Mouse (Mus musculus) megakaryocyte progenitor cell, adult 5-6 weeks (primary cell): ENCODE data around the gene Igdcc4. TPM values are rescaled to one million over a fixed set of nuclear protein-coding genes. Genes with fewer than 3 reads are reported as not detected.

ENCODE experiments used
- total RNA-seq, 2 experiments: library from RNA; stranded (forward) in 1 of 2; stranded (reverse) in 1 of 2; fragments of 157-497, 149-512 nt in 1 of 2; fragments of 200-1000 nt in 1 of 2; gene quantifications; 2 replicates each; pipeline versions ENCODE4 v1.2.3 to v1.2.4; 2015 to 2017

Igdcc4 gene
- total RNA-seq, 2 experiments from 2014 or later = under 0.01 to 0.02 TPM

Other genes starting within 250 kb of the Igdcc4 start
- gene Slc24a1, start 149.9 kb upstream of the Igdcc4 start, total RNA-seq (2015) = not detected in 2 replicates
- gene Slc24a1, start 149.9 kb upstream of the Igdcc4 start, total RNA-seq (2017) = not detected in 2 replicates
- 32.2 and 32.9 TPM in 2 replicates for gene Ints14, start 140.6 kb upstream of the Igdcc4 start, total RNA-seq (2015)
- 31.1 and 33.9 TPM in 2 replicates for gene Ints14, start 140.6 kb upstream of the Igdcc4 start, total RNA-seq (2017)
- 23.5 and 27.6 TPM in 2 replicates for gene Hacd3, start 79.8 kb upstream of the Igdcc4 start, total RNA-seq (2015)
- 47.8 and 52.9 TPM in 2 replicates for gene Hacd3, start 79.8 kb upstream of the Igdcc4 start, total RNA-seq (2017)
- 74.2 and 77.9 TPM in 2 replicates for gene Dpp8, start 69.1 kb upstream of the Igdcc4 start, total RNA-seq (2015)
- gene Dpp8, start 69.1 kb upstream of the Igdcc4 start, total RNA-seq (2017) = 86.9 and 102 TPM in 2 replicates
- not detected in 2 replicates for gene Igdcc3, start 39.7 kb downstream of the Igdcc4 start, total RNA-seq (2015)
- not detected in 2 replicates for gene Igdcc3, start 39.7 kb downstream of the Igdcc4 start, total RNA-seq (2017)
- gene Parp16, start 93.9 kb downstream of the Igdcc4 start, total RNA-seq (2015) = 3.2 and 3.3 TPM in 2 replicates
- 2.8 and 3.1 TPM in 2 replicates for gene Parp16, start 93.9 kb downstream of the Igdcc4 start, total RNA-seq (2017)
- not detected in 2 replicates for gene Cilp, start 163.7 kb downstream of the Igdcc4 start, total RNA-seq (2015)
- gene Cilp, start 163.7 kb downstream of the Igdcc4 start, total RNA-seq (2017) = not detected in 2 replicates
- gene Clpx, start 192.8 kb downstream of the Igdcc4 start, total RNA-seq (2015) = 24.8 and 26.4 TPM in 2 replicates
- gene Clpx, start 192.8 kb downstream of the Igdcc4 start, total RNA-seq (2017) = 46.6 and 51.4 TPM in 2 replicates
- 16.8 and 20.1 TPM in 2 replicates for gene Pdcd7, start 244.6 kb downstream of the Igdcc4 start, total RNA-seq (2015)
- gene Pdcd7, start 244.6 kb downstream of the Igdcc4 start, total RNA-seq (2017) = 18.2 and 28.5 TPM in 2 replicates